Mouse (Mus musculus) regulatory T cell (primary cell): Measurements from ENCODE around the gene Ino80b.

Experiments used
- in situ Hi-C: fragments of 300-600 bp; cut with MboI, MseI; formaldehyde crosslinking; loops from one replicate; pipeline ENCODE4 v1.15.1; 2025; ENCODE audit warnings: high pct_unique_total_duplicates

Gene Ino80b

GRCm38 (mm10) chr6:83117616-83118015, 7.6 kb downstream of the Ino80b start:
- in situ Hi-C loops = no loop called here

- in situ Hi-C loops = no loop called here
These were observed 8.1 kb downstream of the Ino80b start for GRCm38 (mm10) chr6:83117165-83117438.

GRCm38 (mm10) chr6:83116373-83117164, 8.7 kb downstream of the Ino80b start:
- in situ Hi-C loops = no loop called here

- in situ Hi-C loops = no loop called here
These were observed 9.4 kb downstream of the Ino80b start for GRCm38 (mm10) chr6:83115682-83116372.

GRCm38 (mm10) chr6:83115011-83115671, 10.1 kb downstream of the Ino80b start, which contains the start of gene Mogs:
Gene Mogs, plus strand, starts transcription at chr6:83115496.
- in situ Hi-C loops = no loop called here

GRCm38 (mm10) chr6:83111510-83112136, 13.6 kb downstream of the Ino80b start:
- in situ Hi-C loops = no loop called here

- in situ Hi-C loops = loop anchor here (5.0 to 10.0 kb wide), 2 partner anchors 48 to 364 kb away; partner anchors contain the start of genes 1700003E16Rik and Wdr54
These were observed 16.2 kb downstream of the Ino80b start, which contains the start of gene Mrpl53 for GRCm38 (mm10) chr6:83108762-83109668. Gene Mrpl53, plus strand, starts transcription at chr6:83109040.

- in situ Hi-C loops = loop anchor here (5.0 to 10.0 kb wide), 2 partner anchors 50 to 363 kb away; partner anchors contain the start of genes 1700003E16Rik and Wdr54
These were observed 17.4 kb downstream of the Ino80b start for GRCm38 (mm10) chr6:83107566-83108400.

- in situ Hi-C loops = loop anchor here (5.0 to 10.0 kb wide), 2 partner anchors 192 to 359 kb away; no protein-coding TSS in a partner anchor
These were observed 21.1 kb downstream of the Ino80b start for GRCm38 (mm10) chr6:83104158-83104557.

- in situ Hi-C loops = loop anchor here (5.0 to 10.0 kb wide), 2 partner anchors 191 to 358 kb away; no protein-coding TSS in a partner anchor
These were observed 22.0 kb downstream of the Ino80b start for GRCm38 (mm10) chr6:83103130-83103650.

- in situ Hi-C loops = loop anchor here (5.0 to 10.0 kb wide), 2 partner anchors 190 to 357 kb away; no protein-coding TSS in a partner anchor
These were observed 23.3 kb downstream of the Ino80b start for GRCm38 (mm10) chr6:83101688-83102556.

GRCm38 (mm10) chr6:83101316-83101687, 23.9 kb downstream of the Ino80b start, which contains the start of the genes Ccdc142 and Gm42688:
Gene Ccdc142, plus strand, starts transcription at chr6:83101601.
Gene Gm42688, plus strand, starts transcription at chr6:83101617.
- in situ Hi-C loops = loop anchor here (5.0 to 10.0 kb wide), 2 partner anchors 189 to 357 kb away; no protein-coding TSS in a partner anchor

- in situ Hi-C loops = loop anchor here (5.0 kb wide), 1 partner anchor 101 kb away; no protein-coding TSS in a partner anchor
These were observed 26.8 kb downstream of the Ino80b start for GRCm38 (mm10) chr6:83098411-83098810.

- in situ Hi-C loops = loop anchor here (5.0 kb wide), 1 partner anchor 99 kb away; no protein-coding TSS in a partner anchor
These were observed 29.3 kb downstream of the Ino80b start for GRCm38 (mm10) chr6:83095968-83096367.

GRCm38 (mm10) chr6:83092416-83093127, 32.7 kb downstream of the Ino80b start:
- in situ Hi-C loops = no loop called here

GRCm38 (mm10) chr6:83087926-83088260, 37.3 kb downstream of the Ino80b start:
- in situ Hi-C loops = no loop called here

- in situ Hi-C loops = no loop called here
These were observed 37.9 kb downstream of the Ino80b start for GRCm38 (mm10) chr6:83087205-83087925.
